Mouse (Mus musculus) liver, embryonic 11.5 days (tissue): Measurements from ENCODE around the gene Slc26a3. TPM values are rescaled to one million over a fixed set of nuclear protein-coding genes. Genes with fewer than 3 reads are reported as not detected.

Source experiments
- ATAC-seq: fragments of 200-750 bp; cut with Nextera tagmentation; replicated peaks from 2 replicates; pipeline ENCODE4 v1.8.0; 2017; ENCODE audit warnings: moderate number of reproducible peaks, mild to moderate bottlenecking, moderate TSS enrichment, moderate library complexity; ENCODE audit not compliant: low FRiP score
- DNase-seq: peaks from one replicate; pipeline ENCODE4 v3.0.0-alpha.2; 2017; ENCODE audit warnings: low spot score
- H3K27ac ChIP-seq: fragments of 300-500 bp; sonication (generic); 2 replicates; pipeline ENCODE4 v1.5.1; 2014; ENCODE audit warnings: mild to moderate bottlenecking, low read depth, low read length, control low read depth
- H3K27me3 ChIP-seq: fragments of 300-500 bp; sonication (generic); replicated peaks from 2 replicates; pipeline ENCODE4 v1.6.1; 2014; ENCODE audit warnings: low read length, mixed read lengths; ENCODE audit not compliant: control insufficient read depth, insufficient read depth
- H3K36me3 ChIP-seq: fragments of 300-500 bp; sonication (generic); 2 replicates; pipeline ENCODE4 v1.6.1; 2014; ENCODE audit warnings: mild to moderate bottlenecking, low read length, moderate library complexity, mixed read lengths; ENCODE audit not compliant: control insufficient read depth, insufficient read depth
- H3K4me1 ChIP-seq: fragments of 300-500 bp; sonication (generic); replicated peaks from 2 replicates; pipeline ENCODE4 v1.6.1; 2014; ENCODE audit warnings: low read length, mixed read lengths; ENCODE audit not compliant: control insufficient read depth, insufficient read depth
- H3K4me2 ChIP-seq: fragments of 300-500 bp; sonication (generic); 2 replicates; pipeline ENCODE4 v1.6.1; 2014; ENCODE audit warnings: mild to moderate bottlenecking, control low read depth, moderate library complexity
- H3K4me3 ChIP-seq: fragments of 300-500 bp; sonication (generic); 2 replicates; pipeline ENCODE4 v1.5.1; 2014; ENCODE audit warnings: low read depth, low read length, control low read depth
- H3K9ac ChIP-seq: fragments of 300-500 bp; sonication (generic); 2 replicates; pipeline ENCODE4 v1.6.1; 2014; ENCODE audit warnings: low read depth, low read length, control low read depth
- H3K9me3 ChIP-seq: fragments of 300-500 bp; sonication (generic); 2 replicates; pipeline ENCODE4 v1.6.1; 2016; ENCODE audit warnings: low read length, inconsistent platforms, mixed read lengths; ENCODE audit not compliant: control insufficient read depth
- WGBS: fragments of 180-500 bp; shearing (Covaris S2); extraction: QIAGEN DNeasy Blood & Tissue Kit; methylation state at CpG from one replicate; pipeline ENCODE4 v1.1.7; 2014; 5-methylcytosine and 5-hydroxymethylcytosine counted together
- polyA plus RNA-seq: library from polyadenylated mRNA; unstranded; fragments of >200 nt; fragmentation: Nextera tagmentation; extraction: Ambion mirVana; gene quantifications from 2 replicates; pipeline ENCODE4 v1.2.1, GENCODE M21; 2014

Gene Slc26a3
- polyA plus RNA-seq, 1 experiment from 2014 or later, result not detected

DNA sequence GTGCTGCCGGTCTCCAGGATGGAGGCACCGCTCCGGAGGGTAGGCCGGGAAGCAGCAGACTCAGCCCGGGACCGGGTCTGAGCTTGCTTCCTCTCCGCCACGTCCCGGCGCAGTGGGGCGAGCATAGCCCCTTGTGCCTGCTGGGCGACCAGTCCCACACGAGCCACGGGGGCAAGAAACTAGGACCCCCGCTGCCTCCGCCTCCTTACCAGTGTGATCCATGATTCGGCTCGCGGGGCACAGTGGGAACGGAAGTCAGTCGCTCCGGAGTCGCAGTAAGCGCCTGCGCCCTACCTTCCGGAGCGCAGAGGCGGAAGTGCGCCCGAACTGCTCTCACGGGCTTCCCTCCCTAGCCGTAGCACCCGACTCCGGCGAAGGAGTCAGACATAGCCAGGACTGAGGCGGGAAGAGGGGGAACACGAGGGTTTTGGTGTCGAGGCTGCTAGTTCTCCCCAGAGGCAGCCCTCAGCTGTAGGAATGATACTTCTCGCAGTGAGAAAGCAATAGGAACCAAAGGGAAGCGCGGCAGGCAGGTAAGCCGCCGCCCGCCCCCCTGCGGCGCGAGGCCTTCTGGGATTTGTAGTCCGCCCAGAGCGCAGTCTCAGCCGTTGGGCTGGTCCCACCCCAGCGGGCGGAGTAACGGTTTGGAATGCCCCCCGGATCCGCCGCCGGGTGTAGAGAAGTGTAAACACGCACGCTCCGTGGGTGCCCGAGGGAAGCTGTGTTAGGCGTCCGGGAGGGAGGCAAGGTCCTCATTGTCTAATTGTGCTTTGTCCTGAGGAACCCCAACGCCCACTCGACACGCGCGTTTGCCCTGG is 108.9 kb downstream of the Slc26a3 start, which contains the start of gene Cbll1:
Gene Cbll1 (minus strand): TSS at position 303 of the 818 bp plus-strand sequence.
- H3K36me3 ChIP-seq, result no peaks in the 10 kb centered on the region
- H3K27me3 ChIP-seq, result no peaks in the 10 kb centered on the region
- H3K9ac ChIP-seq, result peak within 1 kb of the TSS; percentile 90
- H3K27ac ChIP-seq, result peak within 1 kb of the TSS; percentile 85
- peaks cover 10% of the 10 kb centered on the region for H3K4me1 ChIP-seq
- ATAC-seq, result peak; percentile 98
- peak within 1 kb of the TSS; percentile 92 for H3K4me2 ChIP-seq
- WGBS, result under 1% methylated on average over 68 of the region's 68 CpGs
- no peaks in the 10 kb centered on the region for H3K9me3 ChIP-seq
- peak; percentile 98 for DNase-seq
- peak within 1 kb of the TSS; percentile 97 for H3K4me3 ChIP-seq

DNA sequence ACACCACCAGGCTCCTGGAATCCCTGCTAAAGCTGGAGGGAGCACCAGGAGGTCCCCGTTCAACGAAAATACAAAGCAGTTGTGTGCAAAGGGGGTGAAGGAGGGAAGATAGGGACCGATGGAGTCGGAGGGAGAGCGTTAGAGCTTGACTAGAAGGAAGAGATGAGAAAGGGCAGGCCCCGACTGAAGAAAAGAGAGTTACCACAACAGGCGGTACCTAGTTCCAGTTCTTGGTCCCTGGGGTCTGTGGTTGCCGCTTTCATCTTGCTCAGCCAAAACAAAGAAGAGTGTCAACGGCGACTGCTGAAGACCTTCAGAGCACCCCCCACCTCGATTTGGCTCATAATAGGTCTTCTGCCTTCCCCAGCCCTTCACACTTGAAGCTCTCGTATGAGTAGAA is 109.5 kb downstream of the Slc26a3 start:
- Histone ChIP-seq H3K4me3 (peak overlapping the region; percentile 97), H3K4me2 (peak overlapping the region; percentile 92), H3K4me1 (peaks cover 10% of the 10 kb centered on the region), H3K9ac (peak overlapping the region; percentile 90), H3K27me3 (no peaks in the 10 kb centered on the region), H3K9me3 (no peaks in the 10 kb centered on the region), H3K36me3 (no peaks in the 10 kb centered on the region), H3K27ac (peak overlapping the region; percentile 85)
- 9% methylated on average over 12 of the region's 12 CpGs for WGBS
- ATAC-seq, result no peak; the same call in 1 of the 2 replicates
- DNase-seq, result no peak

DNA sequence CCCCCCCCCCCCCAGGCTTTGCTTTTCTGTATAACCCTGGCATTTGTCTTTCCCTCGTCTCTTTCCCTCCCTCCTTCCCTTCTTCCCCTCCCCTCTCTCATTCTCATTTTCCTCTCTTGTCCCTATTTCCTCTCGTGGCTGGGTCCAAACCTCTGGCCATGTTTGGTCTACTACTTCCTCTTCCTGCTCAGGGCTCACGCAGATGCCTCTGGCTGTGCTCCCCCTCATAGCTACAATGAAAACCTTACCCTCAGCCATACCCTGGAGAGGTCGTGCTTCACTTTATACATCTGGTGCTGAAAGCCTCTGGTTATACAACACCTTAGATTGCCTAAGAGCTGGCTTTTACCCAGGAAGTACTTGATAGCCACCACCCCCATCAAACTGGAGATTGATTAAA is 110.6 kb downstream of the Slc26a3 start:
- no peaks in the 10 kb centered on the region for H3K36me3 ChIP-seq
- DNase-seq (no peak), ATAC-seq (no peak)
- no peak overlapping the region for H3K4me3 ChIP-seq
- H3K4me1 ChIP-seq, result peaks cover 10% of the 10 kb centered on the region
- no peaks in the 10 kb centered on the region for H3K9me3 ChIP-seq
- no peak overlapping the region for H3K4me2 ChIP-seq
- H3K27me3 ChIP-seq, result no peaks in the 10 kb centered on the region
- no peak overlapping the region for H3K27ac ChIP-seq
- H3K9ac ChIP-seq, result no peak overlapping the region
- WGBS, result 46% methylated on average over 4 of the region's 4 CpGs

DNA sequence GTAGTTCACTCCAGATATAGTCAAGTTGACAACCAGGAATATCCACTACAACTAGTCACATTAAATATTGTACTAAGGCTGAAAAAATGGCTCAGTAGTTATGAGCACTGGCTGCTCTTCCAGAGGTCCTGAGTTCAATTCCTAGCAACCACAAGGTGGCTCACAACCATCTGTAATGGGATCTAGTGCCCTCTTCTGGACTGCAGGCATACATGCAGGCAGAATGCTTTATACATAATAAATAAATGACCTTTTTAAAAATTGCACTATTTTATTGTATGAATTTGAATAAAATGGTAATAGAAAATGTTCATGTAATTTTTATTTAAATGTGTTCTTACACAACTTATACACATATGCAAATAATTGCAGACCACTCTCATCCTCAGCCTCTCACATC is 112.5 kb downstream of the Slc26a3 start:
- H3K9me3 ChIP-seq, result no peaks in the 10 kb centered on the region
- H3K36me3 ChIP-seq, result no peaks in the 10 kb centered on the region
- H3K4me2 ChIP-seq, result no peak overlapping the region
- ATAC-seq (no peak), DNase-seq (no peak)
- no peaks in the 10 kb centered on the region for H3K27me3 ChIP-seq
- H3K4me3 ChIP-seq, result no peak overlapping the region
- peaks cover 4% of the 10 kb centered on the region for H3K4me1 ChIP-seq
- no peak overlapping the region for H3K27ac ChIP-seq
- H3K9ac ChIP-seq, result no peak overlapping the region

DNA sequence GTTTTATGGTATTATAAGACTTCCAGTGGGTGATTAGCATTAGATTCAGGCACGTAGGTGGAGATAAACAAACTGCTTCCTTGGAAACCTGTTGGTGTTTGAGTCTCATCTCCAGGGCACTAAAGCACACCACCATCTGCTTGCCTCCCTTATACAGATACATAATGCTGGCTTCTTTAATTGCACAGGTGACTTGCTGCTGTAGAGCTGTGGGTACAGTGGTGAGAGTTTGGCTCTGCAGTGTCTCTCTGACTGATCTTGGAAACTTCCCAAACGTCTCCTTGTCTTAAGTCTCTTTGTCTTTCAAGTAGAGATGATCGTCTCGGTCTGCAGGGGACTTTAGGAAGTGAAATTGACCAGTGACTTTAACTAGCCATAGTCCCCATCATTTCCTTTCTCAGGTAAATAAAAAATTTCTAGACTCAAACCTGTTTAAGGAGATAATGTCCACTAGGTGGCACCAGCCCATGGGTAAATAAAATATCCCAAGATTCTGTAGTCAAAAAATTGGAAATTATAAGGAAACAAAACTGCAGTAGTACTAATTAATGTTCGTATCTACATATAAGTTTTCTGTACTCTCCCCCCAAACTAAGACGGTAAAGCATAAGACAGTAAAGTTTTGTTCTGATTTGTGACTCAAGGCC is 117.2 kb downstream of the Slc26a3 start:
- no peaks in the 10 kb centered on the region for H3K9me3 ChIP-seq
- WGBS, result 36% methylated on average over 6 of the region's 6 CpGs
- no peak for DNase-seq
- H3K27ac ChIP-seq, result no peak overlapping the region
- no peak overlapping the region for H3K4me3 ChIP-seq
- no peak for ATAC-seq
- H3K9ac ChIP-seq, result no peak overlapping the region
- no peaks in the 10 kb centered on the region for H3K27me3 ChIP-seq
- H3K4me2 ChIP-seq, result no peak overlapping the region
- H3K36me3 ChIP-seq, result no peaks in the 10 kb centered on the region
- H3K4me1 ChIP-seq, result no peaks in the 10 kb centered on the region

DNA sequence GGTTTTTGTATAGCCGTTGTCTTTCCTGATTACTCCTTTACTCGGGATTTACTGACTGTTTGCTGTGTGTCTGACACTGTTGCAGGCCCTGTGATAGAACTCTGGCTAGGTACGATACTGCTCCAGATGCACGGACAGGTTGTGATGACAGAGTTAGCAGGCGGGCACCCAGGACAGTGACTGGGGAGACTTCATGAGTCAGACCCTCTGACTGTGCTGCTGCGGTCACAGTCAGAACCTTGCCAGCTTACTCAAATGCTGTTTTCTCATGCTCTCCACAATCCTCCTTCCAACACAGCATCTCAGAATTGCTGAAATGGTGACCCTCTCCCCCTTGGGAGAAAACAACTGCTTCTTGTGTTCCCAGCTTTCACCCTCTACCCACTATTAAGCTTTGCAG is 117.8 kb downstream of the Slc26a3 start:
- H3K27me3 ChIP-seq, result no peaks in the 10 kb centered on the region
- H3K27ac ChIP-seq, result no peak overlapping the region
- DNase-seq (no peak), ATAC-seq (no peak)
- no peak overlapping the region for H3K4me3 ChIP-seq
- 78% methylated on average over 6 of the region's 6 CpGs for WGBS
- H3K4me2 ChIP-seq, result no peak overlapping the region
- H3K36me3 ChIP-seq, result no peaks in the 10 kb centered on the region
- H3K9me3 ChIP-seq, result no peaks in the 10 kb centered on the region
- H3K4me1 ChIP-seq, result no peaks in the 10 kb centered on the region
- no peak overlapping the region for H3K9ac ChIP-seq

DNA sequence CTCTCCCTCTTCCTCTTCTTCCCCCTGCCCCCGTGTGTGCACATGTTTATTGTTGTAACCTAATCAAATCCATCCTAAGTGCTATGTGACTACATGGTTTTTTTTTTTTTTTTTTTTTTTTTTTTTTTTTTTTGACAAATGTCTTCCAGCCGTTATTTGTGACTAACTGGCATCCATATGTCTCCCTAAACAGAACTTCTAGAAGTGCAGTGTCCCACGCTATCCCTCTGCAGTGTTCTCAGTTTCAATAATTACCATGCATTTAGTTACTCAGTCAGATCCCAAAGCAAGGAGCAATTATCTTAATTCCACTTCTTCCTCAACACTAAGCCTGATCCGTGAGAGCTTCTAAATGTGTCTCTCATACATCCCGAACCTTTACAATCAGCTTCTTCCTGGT is 120.5 kb downstream of the Slc26a3 start:
- H3K4me1 ChIP-seq, result no peaks in the 10 kb centered on the region
- no peaks in the 10 kb centered on the region for H3K36me3 ChIP-seq
- H3K27ac ChIP-seq, result no peak overlapping the region
- ATAC-seq (no peak), DNase-seq (no peak)
- no peak overlapping the region for H3K4me3 ChIP-seq
- no peak overlapping the region for H3K4me2 ChIP-seq
- no peaks in the 10 kb centered on the region for H3K9me3 ChIP-seq
- no peak overlapping the region for H3K9ac ChIP-seq
- WGBS, result 67% methylated on average over 4 of the region's 5 CpGs
- no peaks in the 10 kb centered on the region for H3K27me3 ChIP-seq

DNA sequence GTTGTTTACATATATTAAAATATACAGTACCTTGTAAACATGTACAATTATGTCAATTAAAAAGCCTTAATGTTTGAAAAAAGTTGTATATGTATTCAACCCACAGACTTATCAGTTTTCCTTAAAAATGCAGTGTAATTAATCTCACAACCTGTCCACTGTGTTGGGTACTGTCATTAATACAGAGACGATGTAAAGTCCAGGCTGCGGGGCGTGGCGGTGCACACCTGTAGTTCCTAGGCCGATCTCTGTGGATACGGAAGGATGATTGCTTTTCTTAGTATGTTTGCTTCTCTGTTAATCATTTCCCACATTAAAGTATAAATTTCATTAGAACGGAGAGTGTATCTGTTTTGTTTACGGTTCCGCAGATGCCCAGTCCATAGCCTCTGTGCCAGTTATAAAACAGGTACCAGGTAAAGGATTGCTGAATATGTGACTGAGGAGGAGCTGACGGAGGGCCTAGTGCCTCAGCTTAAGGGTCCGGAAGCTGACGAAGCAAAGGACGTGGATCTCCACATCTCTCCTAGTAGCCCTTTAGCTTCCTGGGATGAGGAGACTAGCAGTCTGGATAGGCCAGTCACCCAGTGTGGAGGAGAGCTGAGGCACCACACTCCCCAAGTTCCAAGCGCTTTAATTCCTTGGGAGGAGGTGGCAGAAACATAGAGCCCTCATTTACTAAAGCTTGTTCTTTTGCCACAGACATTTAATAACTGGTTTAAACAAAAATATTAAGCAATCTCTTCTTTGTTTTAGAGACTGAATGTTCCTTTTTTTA is 122.2 kb downstream of the Slc26a3 start:
- no peaks in the 10 kb centered on the region for H3K36me3 ChIP-seq
- H3K9me3 ChIP-seq, result no peaks in the 10 kb centered on the region
- H3K4me2 ChIP-seq, result no peak overlapping the region
- no peak overlapping the region for H3K4me3 ChIP-seq
- no peak overlapping the region for H3K9ac ChIP-seq
- H3K27me3 ChIP-seq, result no peaks in the 10 kb centered on the region
- no peak for DNase-seq
- WGBS, result 88% methylated on average over 14 of the region's 14 CpGs
- no peaks in the 10 kb centered on the region for H3K4me1 ChIP-seq
- no peak for ATAC-seq
- H3K27ac ChIP-seq, result no peak overlapping the region
